Mouse (Mus musculus): Measurements from ENCODE around the gene Uggt2. TPM values are rescaled to one million over a fixed set of nuclear protein-coding genes. Genes with fewer than 3 reads are reported as not detected.

Gene Uggt2
- polyA plus RNA-seq, 1 experiment from 2014 or later = 7.0 TPM

DNA sequence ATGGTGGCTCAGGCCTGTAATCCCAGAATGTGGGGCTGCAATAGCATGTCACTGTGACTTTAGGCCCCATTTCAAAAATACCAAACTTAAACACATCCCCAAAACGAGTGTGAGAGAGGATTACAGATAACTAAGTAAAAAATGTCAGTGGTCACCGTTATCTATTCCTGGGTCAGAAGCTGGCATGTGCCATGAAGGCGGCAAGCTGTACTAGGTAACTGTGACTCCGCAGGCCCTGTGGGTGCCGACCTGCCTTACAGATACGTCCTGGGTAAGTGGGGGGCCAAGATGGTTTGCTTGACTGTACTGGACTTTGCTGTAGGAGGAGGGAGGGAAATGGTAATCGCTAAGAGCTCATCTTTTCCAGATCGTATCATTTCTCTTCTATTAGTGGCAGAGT is 118.3 kb downstream of the Uggt2 start:
- WGBS = 72% methylated on average over 8 of the region's 8 CpGs
- H3K27me3 ChIP-seq (replicated peaks; ENCODE audit: control insufficient read depth, insufficient read depth, low read length) = no peaks in the 10 kb centered on the region
- H3K4me3 ChIP-seq (ENCODE audit: low read depth, low read length) = no peak overlapping the region
- H3K4me1 ChIP-seq (replicated peaks; ENCODE audit: control insufficient read depth, insufficient read depth, low read length) = 0 out of 2 replicates have a peak, but pooled peaks cover 4% of the 10 kb centered on the region
- H3K9me3 ChIP-seq (ENCODE audit: control insufficient read depth, low read length) = no peaks in the 10 kb centered on the region
- peaks cover 17% of the 10 kb centered on the region for H3K36me3 ChIP-seq (ENCODE audit: control insufficient read depth, insufficient read depth, low read length)
- ATAC-seq (replicated peaks; ENCODE audit: low FRiP score) (no peak), DNase-seq (ENCODE audit: low spot score) (no peak)
- H3K4me2 ChIP-seq = no peak overlapping the region
- no peak overlapping the region for H3K9ac ChIP-seq (ENCODE audit: low read depth, low read length)
- H3K27ac ChIP-seq (ENCODE audit: low read depth, low read length) = no peak overlapping the region

GRCm38 (mm10) chr14:118980358-118980757 is 118.9 kb downstream of the Uggt2 start:
- Histone ChIP-seq H3K4me1 (replicated peaks; ENCODE audit: control insufficient read depth, insufficient read depth, low read length) (0 out of 2 replicates have a peak, but pooled peaks cover 4% of the 10 kb centered on the region), H3K36me3 (ENCODE audit: control insufficient read depth, insufficient read depth, low read length) (peaks cover 17% of the 10 kb centered on the region), H3K9ac (ENCODE audit: low read depth, low read length) (no peak overlapping the region), H3K27me3 (replicated peaks; ENCODE audit: control insufficient read depth, insufficient read depth, low read length) (no peaks in the 10 kb centered on the region), H3K9me3 (ENCODE audit: control insufficient read depth, low read length) (no peaks in the 10 kb centered on the region), H3K4me2 (no peak overlapping the region), H3K27ac (ENCODE audit: low read depth, low read length) (no peak overlapping the region), H3K4me3 (ENCODE audit: low read depth, low read length) (no peak overlapping the region)
- 80% methylated on average over 5 of the region's 5 CpGs for WGBS
- DNase-seq (ENCODE audit: low spot score) (no peak), ATAC-seq (replicated peaks; ENCODE audit: low FRiP score) (no peak)

DNA sequence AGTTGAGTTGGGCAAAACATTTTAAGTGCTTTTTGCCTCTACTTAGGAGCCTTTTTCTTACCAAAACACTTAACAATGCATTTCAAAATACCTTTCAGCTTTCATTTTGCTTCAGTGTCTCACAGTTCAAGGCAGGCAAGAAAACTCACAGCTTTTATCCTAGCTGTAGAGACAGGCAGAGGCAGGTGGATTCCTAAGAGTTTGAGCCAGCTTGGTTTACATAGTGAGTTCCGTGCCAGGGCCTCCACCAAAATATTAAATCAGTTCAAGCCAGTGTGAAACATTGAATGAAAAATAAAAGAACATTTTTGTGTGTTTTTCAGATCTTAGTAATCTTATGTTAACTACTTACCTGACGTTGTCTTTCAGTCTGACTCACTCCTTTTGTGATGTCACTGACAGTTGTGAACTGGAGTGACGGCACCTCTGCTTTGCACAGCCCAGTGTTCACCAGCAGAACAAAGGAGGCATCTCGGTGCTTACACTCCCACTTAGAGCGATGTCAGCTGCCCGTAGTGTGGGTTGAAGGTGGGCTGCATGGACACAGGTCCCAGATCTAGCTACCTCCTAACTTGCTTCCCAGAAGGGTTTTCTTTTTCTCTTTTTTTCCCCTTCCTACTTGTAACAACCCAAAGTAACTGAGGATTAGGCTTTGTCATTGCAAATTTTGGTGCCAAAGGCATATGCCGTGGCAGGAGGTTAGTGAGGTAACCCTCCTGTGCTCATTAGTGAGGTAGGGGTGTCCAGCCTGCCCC is 119.5 kb downstream of the Uggt2 start:
- ATAC-seq (replicated peaks; ENCODE audit: low FRiP score) (no peak), DNase-seq (ENCODE audit: low spot score) (no peak)
- WGBS = 89% methylated on average over 7 of the region's 7 CpGs
- Histone ChIP-seq H3K4me3 (ENCODE audit: low read depth, low read length) (no peak overlapping the region), H3K36me3 (ENCODE audit: control insufficient read depth, insufficient read depth, low read length) (peaks cover 17% of the 10 kb centered on the region), H3K4me2 (no peak overlapping the region), H3K4me1 (replicated peaks; ENCODE audit: control insufficient read depth, insufficient read depth, low read length) (0 out of 2 replicates have a peak, but pooled peaks cover 4% of the 10 kb centered on the region), H3K27ac (ENCODE audit: low read depth, low read length) (no peak overlapping the region), H3K9ac (ENCODE audit: low read depth, low read length) (no peak overlapping the region), H3K27me3 (replicated peaks; ENCODE audit: control insufficient read depth, insufficient read depth, low read length) (no peaks in the 10 kb centered on the region), H3K9me3 (ENCODE audit: control insufficient read depth, low read length) (no peaks in the 10 kb centered on the region)

DNA sequence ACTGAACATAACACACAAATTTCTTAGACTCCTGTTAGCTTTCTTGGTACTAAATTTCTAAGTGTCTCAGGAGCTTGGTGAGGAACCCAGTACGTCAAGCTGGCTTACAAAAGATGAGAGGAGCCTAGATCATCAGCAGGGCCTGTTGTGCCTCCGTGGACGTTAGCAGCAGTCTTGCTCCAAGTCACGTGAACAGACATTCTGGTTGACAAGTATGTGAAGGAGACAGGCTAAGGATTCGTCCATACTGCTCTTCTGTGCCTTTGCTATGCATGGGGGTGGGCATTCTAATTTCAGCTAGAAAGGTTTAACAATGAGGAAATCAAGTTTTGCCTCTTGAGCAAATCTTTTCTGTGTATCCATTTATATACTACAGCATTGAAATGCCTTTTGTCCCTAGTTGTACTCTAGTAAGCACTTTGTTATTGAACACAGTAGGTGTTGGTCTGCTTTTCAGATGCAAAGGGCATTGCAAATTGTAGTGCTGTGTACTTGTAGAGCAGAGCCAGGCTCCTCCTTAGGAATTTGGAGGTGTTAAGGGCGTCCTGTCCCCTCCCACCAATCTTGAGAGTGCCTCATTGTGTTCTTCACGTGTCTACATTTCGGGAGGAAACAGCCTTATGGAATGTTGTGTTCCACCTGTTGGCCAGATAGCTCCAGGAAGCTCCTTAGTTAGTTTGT is 122.0 kb downstream of the Uggt2 start:
- no peak for ATAC-seq (replicated peaks; ENCODE audit: low FRiP score)
- Histone ChIP-seq H3K4me1 (replicated peaks; ENCODE audit: control insufficient read depth, insufficient read depth, low read length) (0 out of 2 replicates have a peak, but pooled peaks cover 4% of the 10 kb centered on the region), H3K4me2 (no peak overlapping the region), H3K27ac (ENCODE audit: low read depth, low read length) (no peak overlapping the region), H3K9ac (ENCODE audit: low read depth, low read length) (no peak overlapping the region), H3K4me3 (ENCODE audit: low read depth, low read length) (no peak overlapping the region), H3K27me3 (replicated peaks; ENCODE audit: control insufficient read depth, insufficient read depth, low read length) (no peaks in the 10 kb centered on the region), H3K36me3 (ENCODE audit: control insufficient read depth, insufficient read depth, low read length) (peaks cover 20% of the 10 kb centered on the region), H3K9me3 (ENCODE audit: control insufficient read depth, low read length) (no peaks in the 10 kb centered on the region)
- no peak for DNase-seq (ENCODE audit: low spot score)
- 77% methylated on average over 8 of the region's 8 CpGs for WGBS

DNA sequence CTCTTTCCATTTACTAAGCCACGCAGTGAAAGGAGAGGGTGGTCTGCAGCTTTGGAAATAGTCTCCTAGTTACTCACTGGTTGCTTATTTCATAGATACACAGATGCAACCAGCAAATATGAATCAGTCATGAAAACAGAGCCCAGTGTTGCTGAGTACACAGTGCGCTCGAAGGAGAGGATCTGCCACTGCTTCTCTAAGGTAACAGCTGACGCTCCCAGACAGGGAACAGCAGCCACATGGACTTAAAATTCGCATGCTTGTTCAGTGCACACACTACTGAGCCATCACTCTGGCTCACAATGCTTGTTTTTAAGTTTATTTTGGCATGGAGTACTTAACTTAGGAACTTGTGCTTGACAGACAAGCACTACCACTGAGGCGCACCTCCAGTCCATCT is 127.0 kb downstream of the Uggt2 start:
- H3K36me3 ChIP-seq (ENCODE audit: control insufficient read depth, insufficient read depth, low read length) = peaks cover 20% of the 10 kb centered on the region; the same call in 1 of the 2 replicates
- no peaks in the 10 kb centered on the region for H3K9me3 ChIP-seq (ENCODE audit: control insufficient read depth, low read length)
- DNase-seq (ENCODE audit: low spot score) (no peak), ATAC-seq (replicated peaks; ENCODE audit: low FRiP score) (no peak)
- H3K4me3 ChIP-seq (ENCODE audit: low read depth, low read length) = no peak overlapping the region
- WGBS = 95% methylated on average over 6 of the region's 6 CpGs
- no peak overlapping the region for H3K9ac ChIP-seq (ENCODE audit: low read depth, low read length)
- no peaks in the 10 kb centered on the region for H3K27me3 ChIP-seq (replicated peaks; ENCODE audit: control insufficient read depth, insufficient read depth, low read length)
- H3K27ac ChIP-seq (ENCODE audit: low read depth, low read length) = no peak overlapping the region
- H3K4me1 ChIP-seq (replicated peaks; ENCODE audit: control insufficient read depth, insufficient read depth, low read length) = no peaks in the 10 kb centered on the region
- no peak overlapping the region for H3K4me2 ChIP-seq

DNA sequence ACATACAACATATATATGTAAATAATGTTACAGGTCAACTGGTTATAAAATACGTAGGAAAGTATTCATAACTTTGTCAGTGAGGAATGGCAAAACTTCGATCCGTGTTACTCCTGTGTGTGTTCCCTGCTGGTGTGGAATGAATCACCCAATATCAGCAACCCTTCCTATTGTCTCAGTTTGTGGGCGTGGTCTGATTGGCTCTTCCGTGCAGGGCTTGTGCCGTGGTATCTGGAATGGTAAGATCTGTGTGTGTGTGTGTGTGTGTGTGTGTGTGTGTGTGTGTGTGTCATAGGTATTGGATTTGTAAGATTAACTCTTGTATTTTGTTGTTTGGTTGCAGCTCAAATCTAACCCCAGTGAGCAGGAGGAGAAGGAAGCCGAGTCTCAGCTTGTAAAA is 131.6 kb downstream of the Uggt2 start:
- no peak overlapping the region for H3K4me3 ChIP-seq (ENCODE audit: low read depth, low read length)
- DNase-seq (ENCODE audit: low spot score) = no peak
- H3K27me3 ChIP-seq (replicated peaks; ENCODE audit: control insufficient read depth, insufficient read depth, low read length) = no peaks in the 10 kb centered on the region
- H3K9me3 ChIP-seq (ENCODE audit: control insufficient read depth, low read length) = no peaks in the 10 kb centered on the region
- peaks cover 10% of the 10 kb centered on the region; the same call in 1 of the 2 replicates for H3K36me3 ChIP-seq (ENCODE audit: control insufficient read depth, insufficient read depth, low read length)
- no peak for ATAC-seq (replicated peaks; ENCODE audit: low FRiP score)
- H3K27ac ChIP-seq (ENCODE audit: low read depth, low read length) = no peak overlapping the region
- WGBS = 79% methylated on average over 7 of the region's 7 CpGs
- H3K4me2 ChIP-seq = no peak overlapping the region
- no peaks in the 10 kb centered on the region for H3K4me1 ChIP-seq (replicated peaks; ENCODE audit: control insufficient read depth, insufficient read depth, low read length)
- H3K9ac ChIP-seq (ENCODE audit: low read depth, low read length) = no peak overlapping the region

DNA sequence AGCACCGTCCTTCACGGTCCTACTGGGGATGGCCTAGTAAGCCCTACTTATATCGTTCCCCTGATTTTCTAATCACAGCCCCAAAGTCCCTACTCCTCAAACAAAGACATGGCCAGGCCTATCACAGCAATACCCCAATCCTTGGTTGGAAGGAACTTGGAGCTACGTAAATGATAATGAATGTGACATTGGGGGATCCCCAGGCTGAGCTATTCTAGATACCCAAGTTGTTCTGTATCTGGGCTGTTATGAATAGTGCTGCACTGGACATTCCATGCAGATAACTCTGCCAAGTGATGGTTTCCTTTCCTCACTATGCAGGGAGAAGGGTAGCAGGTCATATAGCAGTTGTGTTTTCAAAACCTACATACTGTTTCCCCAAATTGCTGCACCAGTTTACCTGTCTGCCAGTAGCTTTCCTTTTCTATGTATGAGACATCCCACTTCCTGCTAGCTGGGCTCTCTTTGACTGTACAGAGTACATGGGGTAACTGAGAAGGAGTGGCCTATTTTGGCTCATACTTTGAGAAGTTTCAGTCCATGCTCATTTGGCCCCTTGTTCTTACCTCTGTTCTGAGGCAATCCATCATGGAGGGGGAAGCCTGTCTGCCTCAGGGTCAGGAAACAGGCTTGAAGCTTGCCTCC is 133.8 kb downstream of the Uggt2 start:
- Histone ChIP-seq H3K4me2 (no peak overlapping the region), H3K27me3 (replicated peaks; ENCODE audit: control insufficient read depth, insufficient read depth, low read length) (no peaks in the 10 kb centered on the region), H3K36me3 (ENCODE audit: control insufficient read depth, insufficient read depth, low read length) (peaks cover 7% of the 10 kb centered on the region; the same call in 1 of the 2 replicates), H3K9ac (ENCODE audit: low read depth, low read length) (no peak overlapping the region), H3K4me3 (ENCODE audit: low read depth, low read length) (no peak overlapping the region), H3K4me1 (replicated peaks; ENCODE audit: control insufficient read depth, insufficient read depth, low read length) (no peaks in the 10 kb centered on the region), H3K9me3 (ENCODE audit: control insufficient read depth, low read length) (no peaks in the 10 kb centered on the region), H3K27ac (ENCODE audit: low read depth, low read length) (no peak overlapping the region)
- DNase-seq (ENCODE audit: low spot score) (no peak), ATAC-seq (replicated peaks; ENCODE audit: low FRiP score) (no peak)
- WGBS = 91% methylated on average over 4 of the region's 4 CpGs

DNA sequence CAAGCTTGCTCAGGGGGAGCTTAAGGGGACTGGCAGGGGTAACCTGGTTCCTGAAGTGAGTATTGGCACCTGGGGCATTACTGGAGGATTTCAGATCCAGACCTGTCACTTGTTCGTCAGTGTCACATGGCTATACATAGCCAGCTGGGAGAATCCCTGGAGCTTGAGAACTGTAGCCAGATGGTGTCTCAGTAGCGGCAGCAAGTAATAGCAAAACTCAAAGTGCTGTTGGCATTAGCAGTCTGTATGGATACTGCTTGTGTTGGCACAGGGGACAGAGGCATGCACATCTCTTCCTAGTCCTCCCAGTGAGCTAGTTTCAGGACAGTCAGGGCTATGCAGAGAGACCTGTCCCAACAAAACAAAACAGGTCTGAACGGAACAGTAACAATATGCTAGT is 141.2 kb downstream of the Uggt2 start:
- Histone ChIP-seq H3K4me1 (replicated peaks; ENCODE audit: control insufficient read depth, insufficient read depth, low read length) (no peaks in the 10 kb centered on the region), H3K4me3 (ENCODE audit: low read depth, low read length) (no peak overlapping the region), H3K27ac (ENCODE audit: low read depth, low read length) (no peak overlapping the region), H3K9ac (ENCODE audit: low read depth, low read length) (no peak overlapping the region), H3K9me3 (ENCODE audit: control insufficient read depth, low read length) (no peaks in the 10 kb centered on the region), H3K27me3 (replicated peaks; ENCODE audit: control insufficient read depth, insufficient read depth, low read length) (no peaks in the 10 kb centered on the region), H3K4me2 (no peak overlapping the region), H3K36me3 (ENCODE audit: control insufficient read depth, insufficient read depth, low read length) (peaks cover 11% of the 10 kb centered on the region; the same call in 1 of the 2 replicates)
- DNase-seq (ENCODE audit: low spot score) = no peak
- ATAC-seq (replicated peaks; ENCODE audit: low FRiP score) = no peak
- WGBS = 90% methylated on average over 3 of the region's 3 CpGs

Data from liver, embryonic 11.5 days (tissue).